Mouse (Mus musculus): Measurements from ENCODE around the gene Hrh3. TPM values are rescaled to one million over a fixed set of nuclear protein-coding genes. Genes with fewer than 3 reads are reported as not detected.

The Hrh3 gene
- total RNA-seq, 2 experiments from 2014 or later = not detected

DNA sequence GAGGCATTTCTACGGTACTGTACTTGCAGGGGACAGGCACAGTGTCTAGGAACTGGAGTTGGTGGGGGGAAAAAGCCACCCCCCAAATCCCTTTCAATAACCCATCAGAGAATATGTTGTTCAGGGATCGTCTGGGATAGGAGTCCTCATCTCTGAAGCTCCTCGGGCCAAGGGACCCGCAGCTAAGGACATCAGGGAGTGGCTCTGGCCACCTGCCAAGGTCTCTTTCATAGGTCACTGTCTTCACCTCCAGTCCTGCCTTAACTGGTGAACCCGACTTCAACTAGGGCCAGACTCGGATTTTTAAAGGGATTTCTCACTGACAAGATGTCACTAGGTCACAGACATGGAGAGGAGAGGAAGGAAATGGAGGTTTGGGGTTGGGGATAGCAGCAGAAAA is 4.0 kb upstream of the Hrh3 start:
- ATAC-seq (replicated peaks; ENCODE audit: low FRiP score, poor library complexity, severe bottlenecking) = no peak

DNA sequence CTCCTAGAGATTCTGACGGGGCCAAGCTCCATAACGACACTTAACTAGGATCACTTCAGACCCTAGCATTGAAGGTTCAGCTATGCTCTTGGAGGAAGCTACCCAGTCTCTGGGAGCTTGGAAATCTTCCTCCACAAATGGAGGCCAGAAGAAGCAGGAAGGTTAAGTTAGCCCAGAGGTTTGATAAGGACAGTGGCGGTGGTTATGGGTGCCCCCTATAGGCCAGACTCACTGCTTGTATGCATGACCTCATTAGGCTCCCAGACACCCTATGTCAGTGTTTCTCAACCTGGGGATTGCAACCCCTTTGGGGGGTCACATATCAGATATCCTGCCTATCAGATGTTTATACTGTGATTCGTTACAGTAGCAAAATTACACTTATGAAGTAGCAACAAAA is 2.8 kb upstream of the Hrh3 start:
- ATAC-seq (replicated peaks; ENCODE audit: low FRiP score, poor library complexity, severe bottlenecking) = no peak

DNA sequence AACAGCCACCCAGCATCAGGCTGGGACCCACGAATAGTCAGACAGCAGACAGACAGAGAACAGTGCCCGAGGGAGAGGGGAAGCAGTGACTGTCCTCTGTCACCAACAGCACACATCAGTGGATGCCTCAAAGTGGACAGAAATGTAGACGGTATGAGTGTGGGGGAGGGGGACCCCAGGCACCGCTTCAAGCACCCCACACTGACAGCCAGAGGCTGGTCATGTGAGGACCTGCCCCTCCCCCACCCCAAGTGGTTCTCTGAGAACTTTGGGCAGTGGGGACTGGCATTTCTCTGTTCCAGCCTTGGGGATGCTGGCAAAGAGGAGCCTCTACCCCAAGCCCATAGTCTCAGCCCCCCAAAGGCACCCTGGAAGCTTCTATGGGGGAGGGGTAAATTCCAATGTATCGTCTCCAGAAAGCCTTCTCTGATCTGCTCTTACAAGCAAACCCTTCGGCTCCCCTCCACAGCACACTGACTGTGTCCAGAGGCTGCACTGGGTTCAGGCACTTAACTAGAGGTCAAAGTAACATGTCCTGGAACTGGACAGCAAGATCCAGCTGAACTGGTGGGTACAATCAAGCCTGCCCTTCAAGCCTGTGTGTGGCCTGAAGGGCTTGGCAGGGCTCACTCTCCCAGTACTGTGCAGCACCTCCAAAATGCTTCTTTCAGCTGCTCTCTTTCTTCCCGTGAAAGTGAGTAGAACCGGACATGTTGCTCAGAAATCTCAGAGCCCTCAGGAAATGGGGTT is 1.3 kb upstream of the Hrh3 start:
- no peak for ATAC-seq (replicated peaks; ENCODE audit: low FRiP score, poor library complexity, severe bottlenecking)

DNA sequence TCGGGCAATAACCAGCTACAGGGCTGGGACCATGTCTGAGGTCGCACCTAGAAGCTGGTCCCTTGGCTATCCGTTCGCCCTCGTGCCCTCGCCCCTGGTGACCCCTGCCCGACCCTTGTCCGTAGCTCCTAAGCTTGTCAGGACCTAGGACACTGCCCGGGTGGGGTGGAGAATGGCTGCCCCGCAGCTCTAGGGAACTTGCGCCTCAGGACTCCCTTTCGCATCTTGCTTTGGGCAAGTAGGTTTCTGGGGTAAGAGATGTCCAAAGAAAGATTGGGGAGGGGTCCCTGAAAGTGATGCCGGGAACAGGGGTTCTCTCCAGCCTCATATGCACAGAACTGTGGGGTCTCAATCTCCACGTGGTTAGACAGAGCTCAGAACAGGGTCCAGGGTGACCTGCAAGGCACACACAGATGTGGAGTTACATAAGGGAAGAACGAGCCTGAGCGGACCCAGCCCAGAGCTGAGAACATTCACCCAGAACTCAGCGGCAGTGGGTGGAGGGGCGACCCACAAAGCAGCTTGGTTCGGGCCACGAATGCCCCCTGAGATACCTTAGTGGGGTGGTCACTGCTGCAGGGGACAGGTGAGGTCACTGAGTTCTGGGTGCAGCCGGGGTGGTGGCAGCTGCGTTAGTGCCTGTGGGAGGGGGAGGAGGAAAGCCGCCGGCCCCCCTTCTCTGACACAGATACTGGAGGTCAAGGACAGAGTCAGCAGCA is 530 bp upstream of the Hrh3 start:
- ATAC-seq (replicated peaks; ENCODE audit: low FRiP score, poor library complexity, severe bottlenecking) = no peak

DNA sequence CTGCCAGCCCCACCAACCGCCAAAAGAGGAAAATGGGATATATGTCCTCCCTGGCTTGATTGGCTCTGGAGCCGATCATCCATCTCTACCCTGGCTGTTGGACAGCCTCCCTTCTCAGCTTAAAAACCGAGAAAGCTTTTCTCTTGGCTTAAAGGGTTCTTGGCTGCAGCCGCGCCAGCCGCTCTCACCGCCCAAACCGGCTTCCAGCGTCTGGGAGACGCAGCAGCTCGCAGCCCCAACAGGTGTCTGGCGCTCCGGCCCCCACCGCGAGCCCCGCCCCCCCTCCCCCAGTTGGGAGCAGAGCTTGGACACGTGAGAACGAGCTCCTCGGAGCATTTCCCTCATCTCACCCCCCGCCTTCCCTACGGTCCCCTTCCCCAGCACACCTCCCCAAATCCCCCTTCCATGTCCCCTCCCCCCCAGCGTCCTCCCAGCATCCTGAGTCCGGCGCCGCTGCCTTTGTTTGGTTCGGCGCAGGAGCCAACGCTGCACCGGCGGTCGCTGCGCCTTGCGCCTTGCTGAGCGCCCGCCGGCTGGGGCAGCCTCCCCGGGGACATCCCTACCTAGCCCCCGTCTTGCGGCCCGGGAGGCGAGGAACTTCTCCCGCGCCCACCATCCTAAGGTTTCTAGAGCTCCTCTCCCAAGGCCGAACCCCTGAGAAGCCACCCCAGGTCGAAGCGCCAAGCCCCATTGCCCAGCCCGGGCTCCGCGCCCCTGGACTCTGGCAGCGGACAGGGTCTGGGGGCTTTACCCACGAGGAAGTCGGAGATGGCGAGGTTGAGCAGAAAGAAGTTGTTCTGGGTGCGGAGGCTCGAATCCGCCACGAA is 924 bp downstream of the Hrh3 start:
- no peak for ATAC-seq (replicated peaks; ENCODE audit: low FRiP score, poor library complexity, severe bottlenecking)

DNA sequence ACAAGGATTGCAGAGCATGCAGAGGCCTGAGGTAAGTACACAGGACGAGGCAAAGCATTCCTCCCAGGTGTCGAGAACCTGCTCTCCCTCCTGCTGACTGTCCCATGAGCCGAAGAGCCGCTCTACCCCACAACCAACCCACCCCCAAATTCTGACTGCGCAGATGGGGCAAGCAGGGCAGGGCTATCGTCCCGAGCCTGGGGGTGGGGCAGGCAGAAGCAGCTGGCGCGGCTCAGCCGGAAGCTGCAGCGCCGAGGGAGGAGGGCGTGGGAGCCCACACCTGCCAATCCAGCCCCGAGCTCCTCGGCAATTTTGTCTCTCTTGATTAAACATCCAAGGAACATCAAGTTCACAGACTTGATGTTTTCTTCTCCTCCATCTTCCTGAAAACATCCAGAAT is 4.8 kb downstream of the Hrh3 start:
- no peak for ATAC-seq (replicated peaks; ENCODE audit: low FRiP score, poor library complexity, severe bottlenecking)

DNA sequence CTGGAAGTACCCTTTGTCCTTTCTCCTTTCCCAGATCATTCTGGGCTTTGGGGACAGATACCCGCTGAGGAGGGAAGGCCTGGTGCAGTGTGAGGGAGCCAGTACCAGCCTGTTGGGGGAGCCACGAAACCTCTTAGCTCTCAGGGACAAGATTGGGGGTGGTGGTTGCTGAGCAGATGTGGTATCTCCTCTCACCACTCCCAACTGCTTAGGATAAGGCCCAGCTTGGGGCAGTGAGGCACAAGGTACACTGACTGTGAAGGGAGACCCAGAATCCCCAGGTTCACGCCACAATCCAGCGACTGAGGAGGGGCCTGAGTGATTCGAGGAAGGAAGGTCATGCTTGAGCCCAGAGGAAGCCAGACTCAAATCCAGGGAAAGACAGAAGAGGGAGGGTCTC is 6.1 kb downstream of the Hrh3 start:
- no peak for ATAC-seq (replicated peaks; ENCODE audit: low FRiP score, poor library complexity, severe bottlenecking)

DNA sequence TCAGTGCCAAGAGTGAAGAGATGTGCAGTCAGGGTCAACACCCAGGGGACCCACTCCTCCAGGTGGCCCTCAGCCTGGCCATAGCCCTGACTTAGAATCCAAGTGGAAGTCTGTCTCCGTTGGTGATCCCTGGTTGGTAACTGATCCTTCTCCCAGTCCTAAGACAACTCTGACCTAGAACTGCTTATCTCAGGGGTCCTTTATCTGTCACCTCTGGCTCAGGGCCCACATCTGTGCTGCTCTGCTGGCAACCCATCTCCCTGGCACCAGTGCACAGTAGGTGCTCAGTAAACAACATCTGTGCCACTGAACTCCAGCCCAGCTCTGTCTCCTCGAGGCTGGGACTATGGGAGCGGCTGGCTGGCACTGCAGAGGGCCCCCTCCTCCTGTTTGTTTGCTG is 6.7 kb downstream of the Hrh3 start:
- ATAC-seq (replicated peaks; ENCODE audit: low FRiP score, poor library complexity, severe bottlenecking) = no peak

DNA sequence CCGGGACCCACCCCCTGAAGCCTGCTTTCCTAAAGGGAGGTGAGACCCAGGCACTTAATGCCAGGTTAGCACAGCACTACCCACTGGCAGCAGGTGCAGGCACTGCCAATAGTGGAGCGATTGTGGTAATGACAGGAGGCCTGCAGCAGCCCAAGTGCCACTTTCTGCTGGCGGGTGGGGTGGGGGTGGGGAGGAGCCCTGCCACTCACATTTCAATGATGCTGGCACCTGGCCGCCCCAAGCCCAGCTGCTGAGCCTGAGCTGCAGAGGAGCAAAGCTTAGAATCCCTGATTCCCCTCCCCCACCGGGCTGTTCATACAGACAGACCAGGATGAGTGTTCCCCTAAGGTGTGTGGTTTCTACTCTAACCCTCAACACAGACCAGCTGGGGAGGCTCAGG is 8.6 kb downstream of the Hrh3 start:
- ATAC-seq (replicated peaks; ENCODE audit: low FRiP score, poor library complexity, severe bottlenecking) = no peak

DNA sequence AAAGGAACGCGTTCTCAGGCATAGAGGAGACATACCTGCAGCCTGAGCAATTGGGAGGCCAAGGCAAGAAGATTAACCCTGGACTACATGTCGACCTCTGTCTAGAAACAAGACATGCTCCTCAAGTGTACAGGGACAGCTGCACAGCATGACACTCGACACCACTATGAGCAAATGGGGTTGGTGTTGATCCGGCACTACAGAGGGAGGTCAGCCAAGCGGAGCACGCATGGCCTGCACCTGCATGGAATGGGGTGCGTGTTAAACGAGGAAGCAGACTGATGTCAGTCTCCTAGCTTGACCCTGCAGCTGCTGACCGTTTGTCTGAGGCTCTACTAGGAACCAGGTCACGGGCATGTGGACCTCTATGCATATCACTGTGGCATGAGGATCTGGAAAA is 14.0 kb downstream of the Hrh3 start:
- ATAC-seq (replicated peaks; ENCODE audit: low FRiP score, poor library complexity, severe bottlenecking) = no peak

DNA sequence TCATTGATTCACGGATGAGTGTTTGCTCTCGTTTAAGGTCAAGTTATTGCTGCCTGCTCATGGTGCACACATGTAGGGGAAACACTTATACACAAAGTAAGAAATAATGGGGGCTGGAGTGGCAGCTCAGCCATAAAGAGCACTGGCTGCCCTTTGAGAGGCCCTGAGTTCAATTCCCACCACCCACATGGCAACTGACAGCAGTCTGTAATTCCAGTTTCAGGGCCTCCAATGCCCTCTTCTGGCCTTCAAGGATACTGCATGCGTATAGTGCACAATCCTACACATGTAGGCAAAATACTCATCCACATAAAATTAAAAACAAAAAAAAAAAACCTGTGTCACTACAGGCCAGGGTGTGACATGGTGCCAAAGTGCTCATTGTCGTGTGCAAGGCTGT is 16.8 kb downstream of the Hrh3 start:
- no peak for ATAC-seq (replicated peaks; ENCODE audit: low FRiP score, poor library complexity, severe bottlenecking)

DNA sequence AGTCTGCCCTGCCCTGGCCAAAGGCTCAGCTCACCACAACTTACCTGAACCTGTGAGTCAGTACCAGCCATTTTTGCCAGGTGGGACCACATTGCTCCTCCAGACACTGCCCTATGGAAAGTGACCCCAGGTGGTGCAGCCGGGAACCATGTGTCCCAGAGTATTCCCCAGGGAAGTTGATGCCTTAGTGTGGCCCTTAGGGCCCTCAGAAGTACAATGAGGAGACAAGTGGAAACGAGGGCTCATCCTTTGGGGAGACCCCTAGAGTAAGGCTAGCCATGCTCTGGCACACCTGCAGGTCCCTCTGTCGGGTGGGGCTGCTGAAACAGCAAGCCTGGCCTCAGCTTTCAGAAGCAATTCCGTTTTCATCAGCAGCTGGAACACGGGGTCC is 17.7 kb downstream of the Hrh3 start:
- no peak for ATAC-seq (replicated peaks; ENCODE audit: low FRiP score, poor library complexity, severe bottlenecking)

DNA sequence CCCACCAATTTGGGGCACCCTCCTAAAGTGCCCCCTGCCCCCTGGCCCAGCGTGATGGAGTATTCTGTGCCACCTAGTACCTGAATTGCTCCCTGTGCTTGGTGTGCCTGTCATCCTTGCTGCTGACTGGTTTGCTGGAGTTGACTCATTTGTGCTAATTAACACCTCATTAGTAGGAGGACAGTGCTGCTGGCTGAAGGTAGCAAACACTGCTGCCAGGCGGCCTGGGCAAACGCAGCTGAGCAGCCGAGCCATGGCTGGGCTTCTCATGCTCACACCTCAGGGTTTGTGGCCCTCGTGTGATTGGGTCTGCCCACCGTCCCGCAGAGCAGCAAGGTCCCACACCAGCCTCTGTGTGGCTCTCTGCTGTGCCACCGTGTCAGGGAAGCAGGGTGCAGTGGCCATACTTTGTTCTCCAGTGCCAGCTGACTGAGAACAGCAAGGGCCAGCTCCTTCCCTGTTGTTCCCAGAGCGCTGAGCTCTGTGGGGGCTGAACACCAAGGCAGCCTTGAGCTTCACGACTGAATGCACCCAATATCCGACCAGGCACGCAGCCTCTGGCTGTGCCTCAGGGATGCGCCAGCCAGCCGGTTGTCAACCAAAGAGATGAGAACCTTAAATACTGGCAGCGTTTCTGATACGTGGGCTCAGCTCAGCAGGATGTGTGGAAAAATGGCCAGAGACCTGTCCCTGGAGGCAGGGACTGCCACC is 18.2 kb downstream of the Hrh3 start:
- no peak for ATAC-seq (replicated peaks; ENCODE audit: low FRiP score, poor library complexity, severe bottlenecking)

DNA sequence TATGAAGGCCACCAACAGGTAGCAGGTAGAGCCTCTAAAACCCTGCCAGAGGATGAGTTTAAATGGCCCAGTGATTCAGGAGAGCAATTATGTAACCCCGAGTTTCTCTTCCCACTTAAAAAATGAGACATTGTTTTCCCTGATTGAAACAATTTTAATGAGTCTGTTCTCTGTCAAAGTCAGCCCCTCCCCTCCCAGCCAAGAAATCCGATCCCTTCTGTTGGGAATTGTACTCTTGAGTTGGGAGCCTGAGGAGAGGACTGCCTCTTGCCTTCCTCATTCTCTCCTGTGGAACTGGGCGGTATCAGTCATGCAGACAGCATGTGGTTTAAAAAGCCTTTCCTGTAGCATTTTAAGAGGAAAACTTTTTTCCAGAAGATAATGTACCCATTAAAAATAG is 19.7 kb downstream of the Hrh3 start:
- no peak for ATAC-seq (replicated peaks; ENCODE audit: low FRiP score, poor library complexity, severe bottlenecking)

DNA sequence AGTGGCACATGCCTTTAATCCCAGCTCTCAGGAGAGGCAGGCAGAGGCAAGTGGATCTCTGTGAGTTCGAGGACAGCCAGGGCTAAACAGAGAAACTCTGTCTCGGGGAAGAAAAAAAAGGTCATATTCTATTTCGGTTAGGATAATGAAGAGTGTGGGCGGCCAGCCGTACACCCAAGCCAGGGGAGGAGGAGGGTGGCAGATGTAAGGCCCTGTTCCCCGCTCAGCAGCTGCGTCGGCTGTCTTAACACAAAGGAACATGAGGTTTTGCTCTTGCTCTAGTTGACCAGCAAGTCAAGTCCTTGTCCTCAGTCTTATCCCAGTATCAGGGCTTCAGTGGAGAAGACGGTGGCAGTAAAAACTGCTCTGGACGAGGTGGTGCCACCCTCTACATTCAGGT is 21.2 kb downstream of the Hrh3 start:
- no peak for ATAC-seq (replicated peaks; ENCODE audit: low FRiP score, poor library complexity, severe bottlenecking)

DNA sequence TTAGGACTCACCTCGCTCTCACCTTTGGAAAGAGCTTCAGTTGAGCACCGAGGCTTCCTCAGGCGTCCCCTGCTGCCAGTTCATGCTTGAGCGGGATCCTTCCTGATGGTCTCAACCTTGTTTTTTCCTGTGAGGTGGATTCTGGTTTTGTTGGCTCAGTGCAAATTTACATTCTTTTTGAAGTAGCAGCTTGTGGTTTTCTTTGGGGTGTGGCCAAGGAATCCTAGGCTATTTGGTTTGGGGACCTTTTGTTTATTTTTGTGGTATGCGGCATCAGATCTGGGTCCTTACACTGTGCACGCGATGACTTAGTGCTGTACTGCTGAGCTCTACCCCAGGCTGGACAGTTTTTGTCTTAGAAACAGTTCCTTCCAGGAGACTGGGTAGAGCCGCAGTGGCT is 23.6 kb downstream of the Hrh3 start:
- no peak for ATAC-seq (replicated peaks; ENCODE audit: low FRiP score, poor library complexity, severe bottlenecking)

DNA sequence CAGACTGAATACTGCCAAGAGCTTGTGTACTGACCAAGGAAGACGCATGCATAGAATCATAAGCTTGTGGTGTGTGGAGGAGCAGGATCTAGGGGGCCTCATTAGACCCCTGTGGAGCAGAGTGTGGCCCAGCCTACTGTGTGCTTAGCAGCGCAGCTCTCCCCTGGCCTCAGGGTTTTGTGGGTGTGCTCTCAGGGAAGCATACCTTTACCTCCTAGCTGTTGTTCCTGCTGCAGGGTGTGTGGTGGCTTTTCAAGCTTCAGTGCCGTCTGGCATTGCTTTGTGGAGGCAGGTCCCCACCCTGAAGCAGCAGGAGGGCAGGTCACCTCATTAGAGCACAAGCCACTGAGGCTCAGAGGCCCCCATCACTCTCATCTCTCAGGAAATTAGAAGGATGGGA is 26.7 kb downstream of the Hrh3 start:
- no peak for ATAC-seq (replicated peaks; ENCODE audit: low FRiP score, poor library complexity, severe bottlenecking)

DNA sequence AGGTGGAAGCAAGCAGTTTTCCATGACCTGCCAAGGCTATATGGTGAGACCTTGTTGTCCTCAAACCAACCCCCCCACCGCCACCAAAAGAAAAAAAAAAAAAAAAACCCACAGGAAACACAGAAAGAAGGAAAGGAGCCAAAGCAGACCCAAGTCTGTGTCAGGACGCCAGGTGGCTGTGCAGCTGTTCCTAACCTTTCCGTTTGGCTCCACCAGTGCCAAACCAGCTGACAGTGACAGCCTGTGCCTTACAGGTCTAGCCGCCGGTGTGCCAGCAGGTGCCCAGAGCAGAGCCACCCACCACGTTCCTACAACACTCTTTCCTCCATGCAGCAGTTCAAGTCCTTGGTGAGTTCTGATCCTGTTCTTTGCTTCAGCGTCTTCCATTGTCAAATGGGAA is 31.4 kb downstream of the Hrh3 start:
- no peak for ATAC-seq (replicated peaks; ENCODE audit: low FRiP score, poor library complexity, severe bottlenecking)

DNA sequence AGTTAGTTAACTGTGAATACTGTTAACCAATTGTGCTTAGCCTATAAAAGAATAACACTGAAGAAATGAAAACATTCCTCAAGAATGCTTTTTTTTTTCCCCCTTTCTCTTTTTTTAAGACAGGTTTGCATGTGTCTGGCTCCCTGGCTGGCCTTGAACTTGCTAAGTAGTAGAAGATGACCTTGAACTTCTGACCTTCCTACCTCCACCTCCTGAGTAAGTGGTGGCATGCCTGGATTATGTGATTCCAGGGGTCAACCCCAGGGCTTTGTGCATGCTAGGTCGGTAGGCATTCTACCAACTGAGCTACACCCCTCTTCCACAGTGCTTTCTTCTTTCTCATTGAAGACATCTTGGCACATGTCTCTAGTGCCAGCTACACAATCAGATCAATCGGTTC is 32.6 kb downstream of the Hrh3 start:
- ATAC-seq (replicated peaks; ENCODE audit: low FRiP score, poor library complexity, severe bottlenecking) = no peak

Measured in erythroblast, adult 5-6 weeks (primary cell).